Mouse (Mus musculus): Measurements from ENCODE around the gene Hist1h4a. TPM values are rescaled to one million over a fixed set of nuclear protein-coding genes. Genes with fewer than 3 reads are reported as not detected.

The Hist1h4a gene
- total and polyA plus RNA-seq, 3 experiments: 9.8 to 3,025 TPM; not detected in 1

DNA sequence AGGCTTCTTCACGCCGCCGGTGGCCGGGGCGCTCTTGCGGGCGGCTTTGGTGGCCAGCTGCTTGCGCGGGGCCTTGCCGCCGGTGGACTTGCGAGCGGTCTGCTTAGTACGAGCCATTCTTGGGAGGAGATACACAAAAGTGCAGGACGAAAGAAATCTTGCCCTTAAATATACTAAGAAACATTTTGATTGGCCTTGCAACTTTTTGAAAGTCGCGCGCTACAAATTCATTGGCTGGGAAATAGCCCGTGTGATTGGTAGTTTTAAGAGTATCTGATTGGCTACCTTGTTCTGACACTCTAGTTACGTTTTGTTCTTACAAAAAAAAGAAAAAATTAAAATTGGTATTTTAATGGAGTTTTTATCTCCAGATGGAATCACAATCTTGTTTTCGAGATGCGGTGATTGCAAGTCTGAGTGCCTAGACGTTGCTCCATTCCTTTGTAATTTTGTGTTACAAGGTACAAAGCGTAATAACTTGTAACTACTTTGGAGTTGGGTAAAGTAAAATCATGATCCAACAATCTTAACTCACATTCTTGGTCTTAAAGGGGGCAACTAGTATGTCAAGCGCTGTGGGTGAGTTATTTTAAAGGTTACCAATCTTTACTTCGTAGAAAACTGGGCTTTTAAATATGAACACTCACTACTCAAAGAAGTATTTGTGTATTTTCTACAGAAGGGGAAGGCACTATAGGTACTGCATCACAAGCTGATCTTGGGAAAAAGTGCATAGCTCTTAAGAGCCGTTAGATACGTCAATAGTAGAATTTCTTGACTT, 15.5 kb downstream of the Hist1h4a start, which contains the start of gene Hist1h3c (continued):
- TF ChIP-seq BHLHE40 (IDR thresholded peaks at IDR 0.05; ENCODE audit: borderline replicate concordance, low read depth, low read length) (no peak), MAFK (IDR thresholded peaks at IDR 0.05; ENCODE audit: borderline replicate concordance, low read depth, low read length) (no peak), MAZ (IDR thresholded peaks at IDR 0.05; ENCODE audit: low read depth, low read length) (no peak), GABPA (IDR thresholded peaks at IDR 0.05; ENCODE audit: low read depth, low read length) (no peak), JUND (IDR thresholded peaks at IDR 0.05; ENCODE audit: low read depth, low read length) (no peak), GATA1 (IDR thresholded peaks at IDR 0.05; ENCODE audit: low read depth, low read length) (no peak)

DNA sequence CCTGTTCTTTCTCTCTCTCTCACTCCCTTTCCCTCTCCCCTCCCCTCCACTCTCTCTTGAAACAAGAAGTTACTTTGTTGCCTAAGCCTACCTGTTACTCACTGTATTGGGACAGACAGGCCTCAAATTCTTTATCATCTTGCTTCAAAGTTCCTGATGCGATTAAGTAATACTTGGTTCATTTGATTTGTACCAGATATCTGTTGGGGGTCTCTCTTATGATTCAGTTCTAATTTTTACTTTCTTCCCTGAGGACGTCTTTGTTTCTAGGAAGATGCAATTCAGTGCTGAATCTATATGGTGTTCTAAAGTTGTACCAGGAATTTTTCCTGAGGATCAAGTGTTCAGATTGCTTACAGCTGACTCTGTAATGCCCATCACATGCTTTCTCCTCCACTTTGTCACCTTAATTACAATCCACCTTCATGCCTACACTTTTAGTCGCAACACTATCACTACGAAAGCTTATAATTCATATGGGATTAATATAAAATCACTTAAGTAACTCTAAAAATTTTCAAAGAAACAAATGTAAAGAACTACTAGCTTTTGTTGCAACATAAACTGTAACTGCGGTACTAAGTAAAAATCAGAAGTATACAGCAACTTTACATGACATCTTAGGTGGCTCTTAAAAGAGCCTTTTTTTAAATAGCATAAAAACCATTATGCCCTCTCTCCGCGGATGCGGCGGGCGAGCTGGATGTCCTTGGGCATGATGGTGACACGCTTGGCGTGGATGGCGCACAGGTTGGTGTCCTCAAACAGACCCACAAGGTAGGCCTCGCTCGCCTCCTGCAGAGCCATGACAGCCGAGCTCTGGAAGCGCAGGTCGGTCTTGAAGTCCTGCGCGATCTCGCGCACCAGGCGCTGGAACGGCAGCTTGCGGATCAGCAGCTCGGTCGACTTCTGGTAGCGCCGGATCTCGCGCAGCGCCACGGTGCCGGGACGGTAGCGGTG, 16.3 kb downstream of the Hist1h4a start:
- Histone ChIP-seq H3K4me3 (ENCODE audit: control insufficient read depth in 1 of 2, insufficient read depth in 1 of 2, low read depth in 2 of 2, low read length in 2 of 2) (peak overlapping the region; percentile 0 to 53), H3K9me3 (replicated peaks; ENCODE audit: insufficient read depth, low read length) (no peaks in the 10 kb centered on the region), H3K9ac (ENCODE audit: control insufficient read depth, low read depth, low read length, poor library complexity, severe bottlenecking) (peak overlapping the region; percentile 84), H3K27me3 (ENCODE audit: control insufficient read depth in 1 of 2, insufficient read depth in 2 of 2, low read length in 2 of 2) (no peaks in the 10 kb centered on the region), H3K36me3 (ENCODE audit: control insufficient read depth in 1 of 2, insufficient read depth in 2 of 2, low read length in 2 of 2) (peaks cover 0 to 38% of the 10 kb centered on the region in 2 experiments; a peak in 2 of 4 replicates), H3K79me2 (ENCODE audit: control insufficient read depth, insufficient read depth, low read length, poor library complexity) (peaks cover 1% of the 10 kb centered on the region; the same call in 1 of the 2 replicates), H3K4me1 (ENCODE audit: control insufficient read depth in 1 of 2, insufficient read depth in 2 of 2, low read length in 2 of 2) (peaks cover 0 to 13% of the 10 kb centered on the region in 2 experiments; a peak in 2 of 4 replicates), H3K27ac (ENCODE audit: control insufficient read depth, low read depth, low read length) (peak overlapping the region; percentile 95)
- peak; percentile 81 for DNase-seq (ENCODE audit: low read depth, low spot score)
- TF ChIP-seq KAT2A (conservative IDR thresholded peaks at IDR 0.05; ENCODE audit: low read depth, low read length) (no peak), E2F4 (IDR thresholded peaks at IDR 0.05; ENCODE audit: borderline replicate concordance, low read depth, low read length) (no peak), ZKSCAN1 (IDR thresholded peaks at IDR 0.05; ENCODE audit: low read depth, low read length) (no peak), USF1 (IDR thresholded peaks at IDR 0.05; ENCODE audit: low read depth, low read length) (no peak), MAFK (IDR thresholded peaks at IDR 0.05; ENCODE audit: borderline replicate concordance, low read depth, low read length) (no peak), EP300 (IDR thresholded peaks at IDR 0.05; ENCODE audit: low read depth in 1 of 2, low read length in 2 of 2) (no peak), ZNF384 (IDR thresholded peaks at IDR 0.05; ENCODE audit: low read depth, low read length) (no peak), TCF12 (IDR thresholded peaks at IDR 0.05; ENCODE audit: low read depth, low read length) (no peak), POLR2A (IDR thresholded peaks at IDR 0.05; ENCODE audit: control insufficient read depth in 1 of 2, insufficient read depth in 1 of 2, low read depth in 1 of 2, low read length in 2 of 2, poor library complexity in 1 of 2) (peak; percentile 97 to 99), GABPA (IDR thresholded peaks at IDR 0.05; ENCODE audit: low read depth, low read length) (no peak), POLR2AphosphoS2 (IDR thresholded peaks at IDR 0.05; ENCODE audit: low read length) (no peak), TAL1 (IDR thresholded peaks at IDR 0.05; ENCODE audit: low read length) (no peak), POLR2AphosphoS5 (IDR thresholded peaks at IDR 0.05; ENCODE audit: borderline replicate concordance, low read depth, low read length) (peak; percentile 97; the same call in 1 of the 2 replicates), GATA1 (IDR thresholded peaks at IDR 0.05; ENCODE audit: low read depth, low read length) (no peak), MAZ (IDR thresholded peaks at IDR 0.05; ENCODE audit: low read depth, low read length) (no peak), UBTF (IDR thresholded peaks at IDR 0.05; ENCODE audit: borderline replicate concordance, insufficient read depth, low read depth, low read length) (peak; percentile 92; the same call in 1 of the 2 replicates), TBP (IDR thresholded peaks at IDR 0.05; ENCODE audit: low read depth, low read length) (peak; percentile 72; the same call in 1 of the 2 replicates), CTCF (IDR thresholded peaks at IDR 0.05 in 2 of 3, conservative IDR thresholded peaks at IDR 0.05 in 1 of 3; ENCODE audit: control insufficient read depth in 1 of 3, insufficient read depth in 1 of 3, low read depth in 2 of 3, low read length in 3 of 3, poor library complexity in 1 of 3, severe bottlenecking in 1 of 3) (no peak)

All from MEL (cell line).